Mouse (Mus musculus) erythroblast, embryonic 14.5 days (primary cell): Measurements from ENCODE around the gene Smim24. TPM values are rescaled to one million over a fixed set of nuclear protein-coding genes. Genes with fewer than 3 reads are reported as not detected.

Source experiments
- H3K27me3 ChIP-seq: 2 replicates; pipeline ENCODE4 v1.6.1; 2012; ENCODE audit warnings: inconsistent platforms; ENCODE audit not compliant: control insufficient read depth
- H3K36me3 ChIP-seq: 2 replicates; pipeline ENCODE4 v1.6.1; 2012; ENCODE audit warnings: mild to moderate bottlenecking, inconsistent platforms; ENCODE audit not compliant: control insufficient read depth
- H3K4me1 ChIP-seq: 2 replicates; pipeline ENCODE4 v1.6.1; 2012; ENCODE audit warnings: inconsistent platforms; ENCODE audit not compliant: control insufficient read depth
- H3K4me3 ChIP-seq: replicated peaks from 2 replicates; pipeline ENCODE3; 2012; ENCODE audit warnings: moderate library complexity, mild to moderate bottlenecking, inconsistent platforms
- H3K9me3 ChIP-seq: 2 replicates; pipeline ENCODE4 v1.6.1; 2012; ENCODE audit warnings: low read length, inconsistent platforms, mixed read lengths; ENCODE audit not compliant: control insufficient read depth
- GATA1 ChIP-seq: IDR thresholded peaks from 2 replicates; pipeline ENCODE4 v1.6.1; 2012; ENCODE audit warnings: low read length, inconsistent platforms, mixed read lengths
- TAL1 ChIP-seq: IDR thresholded peaks from 3 replicates; pipeline ENCODE4 v1.6.1; 2012; ENCODE audit warnings: low read length, inconsistent platforms, mixed read lengths
- polyA plus RNA-seq: library from polyadenylated mRNA; stranded (reverse); fragments of >175 nt; gene quantifications from 2 replicates; pipeline ENCODE4 v1.2.3, GENCODE M21; 2012

Smim24 gene
- polyA plus RNA-seq, 1 experiment = not detected

DNA sequence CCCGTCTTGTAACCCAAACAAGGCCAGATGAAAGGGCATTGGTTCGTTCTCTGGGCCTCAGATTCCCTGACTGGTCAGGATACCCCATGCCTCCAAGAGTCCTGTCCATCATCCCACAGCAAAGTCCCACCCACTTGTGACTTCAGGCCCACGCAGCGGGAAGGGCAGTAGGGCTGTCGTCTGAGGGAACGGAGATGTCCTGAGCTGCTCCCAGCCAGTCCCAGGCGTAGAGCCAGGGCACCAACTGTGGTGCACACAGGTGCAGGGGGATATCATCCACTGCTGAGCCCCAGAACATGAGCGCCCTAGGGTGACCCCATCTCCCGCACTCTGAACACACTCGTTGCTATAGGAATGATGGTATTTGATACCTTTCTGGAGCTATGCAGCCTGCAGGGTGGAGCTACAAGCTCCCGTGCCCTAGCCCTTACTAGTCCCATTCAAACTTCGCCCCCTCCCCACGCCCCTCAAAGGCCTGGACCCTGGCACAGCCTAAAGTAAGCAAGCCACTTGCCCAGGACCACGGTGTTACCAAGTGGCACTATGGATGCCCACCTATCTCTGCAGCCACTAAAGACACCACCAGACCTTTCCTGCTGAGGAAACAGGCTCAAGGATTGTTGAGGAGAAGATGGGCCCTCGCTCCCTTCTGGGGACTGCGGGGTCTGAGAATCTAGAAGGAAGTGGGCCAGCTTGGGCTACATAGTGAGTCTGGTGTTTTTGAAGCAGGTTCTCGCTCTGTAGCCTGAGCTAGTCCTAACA lies 22.9 kb downstream of the Smim24 start:
- no peak for TF ChIP-seq TAL1
- no peak for TF ChIP-seq GATA1
- Histone ChIP-seq H3K36me3 (no peaks in the 10 kb centered on the region; the same call in 1 of the 2 replicates), H3K4me1 (peaks cover 24% of the 10 kb centered on the region)

GRCm38 (mm10) chr10:81416581-81417226 lies 23.9 kb downstream of the Smim24 start:
- TF ChIP-seq TAL1 = no peak
- no peak for TF ChIP-seq GATA1
- Histone ChIP-seq H3K4me3 (no peak overlapping the region), H3K27me3 (peaks cover 20% of the 10 kb centered on the region), H3K9me3 (no peaks in the 10 kb centered on the region), H3K36me3 (no peaks in the 10 kb centered on the region; the same call in 1 of the 2 replicates), H3K4me1 (peaks cover 18% of the 10 kb centered on the region)

More for the DNA sequence above, 22.9 kb downstream of the Smim24 start:
- Histone ChIP-seq H3K9me3 (no peaks in the 10 kb centered on the region), H3K4me3 (no peak overlapping the region), H3K27me3 (peaks cover 20% of the 10 kb centered on the region)

DNA sequence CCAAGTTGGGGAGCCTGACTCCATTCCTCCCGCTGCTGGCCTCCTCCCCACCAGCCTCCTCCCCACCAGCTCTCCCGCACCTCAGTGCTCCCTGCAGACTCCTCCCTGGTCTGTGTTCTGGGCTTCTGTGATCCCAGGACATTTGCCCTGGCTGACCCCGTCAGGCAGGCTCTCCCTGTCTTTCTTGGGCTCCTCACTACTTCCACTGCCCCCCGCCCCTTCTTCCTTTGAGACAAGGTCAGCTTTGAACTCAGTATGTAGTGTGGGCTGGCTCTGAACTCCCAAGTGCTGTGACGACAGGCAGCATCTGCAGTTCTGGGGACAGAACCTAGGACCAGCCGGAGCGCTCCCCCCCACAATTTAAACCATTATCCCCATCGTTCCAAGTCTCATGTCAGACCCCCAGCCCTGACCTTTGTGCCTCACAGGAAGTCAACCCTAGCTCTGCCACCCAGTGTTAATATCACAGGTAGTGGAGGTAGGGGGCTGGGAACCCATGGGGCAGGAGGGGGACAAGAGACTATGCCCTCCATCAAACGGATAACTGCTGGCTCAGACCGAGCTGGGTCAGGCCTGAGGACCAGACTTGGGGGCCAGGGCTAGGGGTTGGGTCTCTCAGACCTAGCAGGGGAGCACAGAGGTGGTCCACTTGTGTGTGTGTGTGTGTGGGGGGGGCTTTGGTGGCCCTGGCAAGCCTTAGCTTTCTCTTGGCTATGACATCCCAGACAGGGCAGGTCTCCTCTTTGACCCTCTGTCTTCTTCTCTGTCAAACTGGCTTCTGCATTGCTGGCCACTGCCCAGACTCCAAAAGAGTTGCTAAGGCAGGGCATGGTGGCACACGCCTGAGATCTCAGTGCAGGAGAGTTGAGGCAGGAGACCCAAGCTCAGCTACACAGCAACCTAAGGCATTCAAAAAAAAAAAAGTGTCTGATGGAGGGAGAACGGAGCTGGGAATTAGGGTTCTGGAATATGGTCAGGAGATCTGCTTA lies 24.7 kb downstream of the Smim24 start:
- Histone ChIP-seq H3K9me3 (no peaks in the 10 kb centered on the region), H3K4me1 (peaks cover 17% of the 10 kb centered on the region), H3K36me3 (no peaks in the 10 kb centered on the region; the same call in 1 of the 2 replicates), H3K4me3 (no peak overlapping the region), H3K27me3 (peaks cover 24% of the 10 kb centered on the region)
- TF ChIP-seq GATA1 (no peak), TAL1 (no peak)

DNA sequence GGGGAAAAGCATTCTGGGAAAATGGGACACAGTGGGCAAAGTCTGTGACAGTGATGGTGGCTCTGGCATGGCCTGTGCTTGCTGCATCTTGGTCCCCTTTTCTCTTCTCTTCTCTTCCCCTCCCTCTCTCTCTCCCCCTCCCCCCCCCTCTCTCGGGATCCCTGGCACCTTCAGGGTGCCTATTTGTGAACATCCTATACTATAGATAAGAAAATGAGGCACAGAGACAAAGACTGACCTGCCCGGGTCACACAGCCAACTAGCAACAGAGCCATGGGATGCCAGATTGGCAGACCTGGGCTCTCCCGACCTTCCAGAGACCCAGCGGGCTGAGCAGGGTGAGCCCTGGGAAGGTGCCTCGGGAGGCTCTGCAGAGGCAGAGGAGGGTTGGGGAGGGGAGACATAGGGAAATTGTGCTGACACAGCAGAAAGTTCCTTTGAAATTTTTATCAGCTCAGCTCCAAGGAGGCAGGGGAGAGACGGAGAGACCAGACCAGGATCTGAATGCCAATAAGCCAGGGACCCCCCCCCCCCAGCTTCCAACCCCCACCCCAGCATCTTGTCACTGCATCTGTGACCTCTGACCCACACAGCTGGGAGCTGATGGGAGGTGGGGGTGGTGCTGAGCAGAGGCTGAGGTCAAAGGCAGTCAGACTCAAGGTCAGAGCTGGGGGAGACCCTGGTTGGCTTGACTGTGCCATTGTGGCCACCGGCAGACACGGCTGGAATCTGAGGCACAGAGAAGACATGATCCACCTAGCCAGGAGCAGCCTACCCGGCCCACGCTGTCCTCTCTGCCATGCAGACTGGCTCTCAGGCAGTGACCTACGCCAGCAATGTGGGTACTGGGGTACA lies 25.6 kb downstream of the Smim24 start:
- H3K4me1 ChIP-seq = peaks cover 15% of the 10 kb centered on the region
- peaks cover 28% of the 10 kb centered on the region for H3K27me3 ChIP-seq
- no peak overlapping the region for H3K4me3 ChIP-seq
- TF ChIP-seq GATA1 = no peak
- TF ChIP-seq TAL1 = no peak
- H3K36me3 ChIP-seq = no peaks in the 10 kb centered on the region; the same call in 1 of the 2 replicates
- H3K9me3 ChIP-seq = no peaks in the 10 kb centered on the region

- H3K27me3 ChIP-seq = peaks cover 35% of the 10 kb centered on the region
- H3K4me1 ChIP-seq = peaks cover 11% of the 10 kb centered on the region
- no peak overlapping the region for H3K4me3 ChIP-seq
- H3K36me3 ChIP-seq = no peaks in the 10 kb centered on the region; the same call in 1 of the 2 replicates
- H3K9me3 ChIP-seq = no peaks in the 10 kb centered on the region
- no peak for TF ChIP-seq TAL1
Observed at GRCm38 (mm10) chr10:81419111-81419928, 26.5 kb downstream of the Smim24 start.

DNA sequence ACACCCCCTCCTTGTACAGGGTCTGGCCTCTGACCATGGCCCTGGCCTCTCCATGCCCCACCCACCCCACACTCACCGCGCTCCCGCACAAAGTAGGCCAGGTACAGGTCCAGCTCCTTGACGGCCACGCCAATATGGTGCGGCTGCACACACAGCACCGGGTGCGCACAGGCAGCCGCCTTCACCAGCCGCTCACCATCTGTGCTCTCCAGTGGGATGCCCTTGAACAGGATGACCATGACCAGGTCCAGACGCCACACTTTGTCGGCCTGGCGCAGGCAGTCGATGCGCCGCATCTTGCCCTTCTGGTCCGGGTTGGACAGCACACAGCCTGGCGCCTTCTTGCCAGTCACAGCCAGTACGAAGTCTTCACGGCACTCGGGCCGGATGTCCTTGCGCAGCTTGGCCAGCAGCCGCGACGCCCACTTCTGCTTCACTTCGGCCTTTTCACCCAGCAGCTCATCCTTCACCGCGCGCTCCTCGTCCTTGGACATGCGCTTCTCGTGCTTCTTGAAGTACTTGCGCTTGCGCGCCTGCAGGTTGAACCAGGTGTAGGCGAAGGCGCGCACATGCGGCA lies 27.4 kb downstream of the Smim24 start:
- H3K27me3 ChIP-seq = peaks cover 45% of the 10 kb centered on the region
- peaks cover 11% of the 10 kb centered on the region for H3K4me1 ChIP-seq

DNA sequence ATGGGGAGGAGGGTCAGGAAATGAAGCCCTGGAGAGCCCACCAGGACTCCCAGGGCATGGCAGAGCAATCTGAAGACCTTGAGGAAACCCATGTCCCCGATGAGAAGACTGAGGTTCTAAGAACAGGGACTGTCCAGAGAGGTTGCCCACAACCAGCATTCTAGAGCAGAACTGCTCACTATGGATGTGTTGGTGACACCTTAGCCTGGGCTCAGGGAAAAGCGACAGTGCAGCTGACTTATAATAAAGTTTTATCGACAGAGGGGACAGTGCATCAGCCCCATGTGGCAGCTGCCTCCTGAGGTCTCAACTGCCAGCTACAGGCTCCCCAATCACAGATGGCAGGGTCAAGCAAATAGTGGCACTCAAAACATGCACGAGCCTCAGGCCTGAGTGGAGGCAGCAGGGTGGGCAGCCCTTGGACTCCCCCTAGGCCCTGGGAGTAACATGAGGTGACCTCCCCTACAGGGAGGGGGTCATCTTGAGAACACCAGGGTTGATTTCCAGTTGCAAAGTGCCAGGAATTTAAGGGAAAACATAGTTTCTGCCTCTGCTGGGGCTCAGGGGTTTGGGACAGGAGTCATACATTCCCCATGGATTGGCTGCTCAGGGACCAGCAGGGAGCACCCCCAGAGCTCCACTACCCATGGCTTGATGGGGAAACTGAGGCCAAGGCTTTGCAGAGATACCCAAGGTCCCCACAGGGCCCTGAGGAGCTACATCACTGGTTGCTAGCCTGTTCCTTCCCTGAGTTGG lies 28.4 kb downstream of the Smim24 start:
- H3K4me1 ChIP-seq = peaks cover 11% of the 10 kb centered on the region
- TF ChIP-seq GATA1 (no peak), TAL1 (no peak)
- H3K36me3 ChIP-seq = no peaks in the 10 kb centered on the region; the same call in 1 of the 2 replicates
- peaks cover 54% of the 10 kb centered on the region for H3K27me3 ChIP-seq
- H3K9me3 ChIP-seq = no peaks in the 10 kb centered on the region
- H3K4me3 ChIP-seq = no peak overlapping the region

More for the DNA sequence above, 27.4 kb downstream of the Smim24 start:
- Histone ChIP-seq H3K9me3 (no peaks in the 10 kb centered on the region), H3K4me3 (no peak overlapping the region), H3K36me3 (no peaks in the 10 kb centered on the region; the same call in 1 of the 2 replicates)
- TF ChIP-seq TAL1 (no peak), GATA1 (no peak)
